Mouse (Mus musculus): ENCODE measurements around the gene Rexo2.
A peak's percentile ranks its signal among the peaks of the same experiment; 100 is the strongest.
"Not testable (repeated sequence)": the region's sequence is repeated elsewhere in the genome, so short reads cannot be mapped to it uniquely, and the experiment has no call there.

The Rexo2 gene

DNA sequence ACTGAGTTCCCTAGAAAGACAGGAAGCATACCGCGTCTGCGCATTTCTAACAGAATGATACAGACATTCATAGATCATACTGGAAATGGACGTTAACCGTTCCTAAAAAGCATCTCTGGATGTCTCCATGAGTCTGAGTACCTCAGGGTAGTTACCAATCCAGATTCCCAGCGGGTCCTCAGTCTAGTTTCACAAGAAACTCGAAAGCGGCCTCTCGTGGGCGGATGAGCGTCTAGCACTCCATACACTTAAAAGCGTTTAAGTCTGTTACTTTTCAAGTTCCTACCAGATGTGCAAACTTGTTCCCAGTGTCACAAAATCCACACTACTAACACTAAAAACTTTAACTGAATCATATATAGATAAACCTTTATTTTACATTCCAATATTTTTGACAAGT lies 7.3 kb downstream of the Rexo2 start:
- no peak for DNase-seq (ENCODE audit: inconsistent age in 2 of 2, low spot score in 1 of 2)

DNA sequence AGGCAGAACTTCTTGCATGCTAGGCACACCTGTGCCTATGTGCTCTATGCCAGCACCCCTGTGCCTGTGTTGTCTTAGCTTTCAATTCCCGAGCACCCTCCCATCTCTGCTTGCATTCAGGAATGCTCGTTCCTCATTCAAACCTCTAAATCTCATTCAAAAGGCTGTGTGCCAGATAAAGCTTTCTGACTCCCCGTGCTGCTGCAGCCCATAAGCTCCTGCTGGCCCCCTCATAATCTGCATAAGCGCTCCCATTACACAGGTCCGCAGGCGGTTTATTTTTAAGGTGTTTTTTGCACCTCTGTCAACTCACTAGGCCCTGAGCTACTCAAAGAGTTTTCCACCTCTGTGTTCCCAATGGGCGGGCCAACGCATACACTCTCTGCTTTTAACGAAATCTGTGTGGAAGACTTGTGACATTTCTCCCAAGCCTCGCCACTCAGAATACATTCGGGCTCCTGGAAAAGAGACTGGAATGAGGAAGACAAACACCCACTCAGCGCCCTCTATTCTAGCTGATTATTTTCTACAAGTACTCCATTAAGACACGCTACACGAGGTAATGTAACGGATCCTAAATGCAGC lies 7.9 kb downstream of the Rexo2 start:
- DNase-seq (ENCODE audit: inconsistent age in 2 of 2, low spot score in 1 of 2): no peak

DNA sequence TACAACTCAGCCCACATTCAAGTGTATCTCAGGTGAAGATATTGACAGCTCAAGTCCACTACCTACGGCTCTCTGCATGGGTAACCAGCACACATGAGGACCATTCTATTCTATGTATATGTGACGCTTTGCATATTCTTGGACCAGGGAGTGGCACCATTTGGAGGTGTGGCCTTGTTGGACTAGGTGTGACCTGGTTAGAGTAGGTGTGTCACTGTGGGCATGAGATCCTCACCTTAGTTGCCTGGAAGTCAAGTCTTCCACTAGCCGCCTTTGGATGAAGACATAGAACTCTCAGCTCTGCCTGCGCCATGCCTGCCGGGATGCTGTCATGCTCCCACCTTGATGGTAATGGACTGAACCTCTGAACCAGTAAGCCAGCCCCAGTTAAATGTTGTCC lies 13.0 kb downstream of the Rexo2 start:
- DNase-seq (ENCODE audit: inconsistent age in 2 of 2, low spot score in 1 of 2): not testable (repeated sequence)

DNA sequence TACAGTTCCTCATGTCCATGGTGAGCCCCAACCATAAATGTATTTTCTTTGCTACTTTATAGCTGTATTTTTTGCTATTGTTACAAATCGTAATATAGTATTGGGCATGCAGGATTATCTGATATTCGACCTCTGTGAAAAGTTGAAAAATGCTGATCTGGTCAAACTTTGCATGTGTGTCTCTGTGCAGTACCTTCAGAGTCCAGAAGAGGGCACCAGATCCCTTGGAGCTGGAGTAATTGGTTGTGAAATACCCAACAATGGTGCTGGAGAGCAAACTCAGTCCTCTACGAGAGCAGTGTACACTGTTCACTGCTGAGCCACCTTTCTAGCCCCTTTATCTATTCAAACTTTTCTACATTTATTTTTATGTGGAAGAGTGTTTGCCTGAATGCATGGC lies 13.6 kb downstream of the Rexo2 start:
- DNase-seq (ENCODE audit: inconsistent age in 2 of 2, low spot score in 1 of 2): peak; percentile 53 to 92

DNA sequence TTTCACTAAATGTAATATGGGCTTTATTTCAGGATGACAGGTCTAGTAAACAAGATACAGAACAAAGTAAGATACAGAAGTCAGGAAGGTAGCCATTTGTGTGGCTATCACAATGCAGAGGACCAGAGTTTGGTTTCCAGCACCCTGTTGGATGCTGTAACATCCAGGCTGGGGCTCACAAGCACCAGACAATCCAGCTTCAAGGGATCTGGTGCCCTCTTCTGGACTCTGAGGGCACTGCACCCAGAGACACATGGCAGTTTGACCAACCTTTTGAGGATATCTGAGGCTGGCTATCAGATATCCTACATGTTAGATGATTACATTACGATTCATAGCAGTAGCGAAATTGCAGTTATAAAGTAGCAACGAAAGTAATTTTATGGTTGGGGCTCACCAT lies 14.8 kb downstream of the Rexo2 start:
- DNase-seq (ENCODE audit: inconsistent age in 2 of 2, low spot score in 1 of 2): no peak

DNA sequence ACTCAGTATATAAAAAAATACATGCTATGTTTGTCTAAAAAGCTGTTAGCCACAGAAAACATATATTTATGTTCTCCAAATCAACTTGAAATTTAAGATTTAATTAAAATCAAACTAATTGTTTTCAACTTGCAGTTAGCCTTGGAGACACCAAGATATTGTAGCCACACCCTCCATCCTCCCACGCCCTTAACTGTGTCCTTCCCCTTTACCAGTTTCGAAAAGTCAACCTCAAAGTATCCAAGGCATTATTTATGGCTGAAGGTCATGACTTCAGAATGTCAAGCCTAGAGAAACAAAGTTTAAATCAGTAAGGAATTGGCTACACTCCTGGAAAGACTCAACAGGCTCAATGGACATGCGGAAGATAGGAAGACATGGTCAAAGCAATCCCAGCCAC lies 18.9 kb downstream of the Rexo2 start:
- DNase-seq (ENCODE audit: inconsistent age in 2 of 2, low spot score in 1 of 2): peak; percentile 33 to 75

DNA sequence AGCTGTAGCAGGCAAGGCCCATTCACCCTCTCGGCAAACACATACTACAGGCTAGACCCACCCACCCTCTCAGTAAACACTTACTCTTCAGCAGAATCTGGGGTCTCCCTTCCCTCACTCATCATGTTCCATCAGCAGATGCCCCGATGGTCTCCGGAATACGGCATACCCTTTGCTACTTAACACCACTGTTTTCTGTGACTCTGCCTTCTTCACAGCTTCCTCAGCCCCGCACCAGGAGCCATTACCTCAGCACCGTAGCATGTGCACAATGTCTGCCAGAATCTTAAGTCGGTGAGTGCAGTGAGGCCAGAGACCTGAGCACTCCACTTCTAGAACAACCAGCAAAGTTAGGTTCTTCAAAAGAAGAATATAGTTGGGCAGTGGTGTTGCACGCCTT lies 19.7 kb downstream of the Rexo2 start:
- no peak for DNase-seq (ENCODE audit: inconsistent age in 2 of 2, low spot score in 1 of 2)

DNA sequence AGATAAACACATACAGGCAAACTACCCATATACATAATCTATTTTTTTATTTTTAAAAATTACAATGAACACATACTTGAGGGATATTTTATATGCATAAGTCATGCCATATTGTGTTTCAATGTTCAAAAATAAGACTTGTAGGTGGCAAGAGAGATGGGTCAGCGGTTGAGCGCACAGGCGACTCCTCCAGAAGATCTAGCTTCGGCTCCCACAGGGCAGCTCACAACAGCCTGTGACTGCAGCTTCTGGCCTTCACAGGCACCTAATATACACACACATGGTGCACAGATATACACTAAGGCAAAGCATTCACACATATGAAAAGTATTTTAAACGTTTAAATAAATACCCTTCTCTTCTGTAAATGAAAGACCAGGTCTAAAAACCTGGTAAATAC lies 21.0 kb downstream of the Rexo2 start:
- DNase-seq (ENCODE audit: inconsistent age in 2 of 2, low spot score in 1 of 2): no peak

DNA sequence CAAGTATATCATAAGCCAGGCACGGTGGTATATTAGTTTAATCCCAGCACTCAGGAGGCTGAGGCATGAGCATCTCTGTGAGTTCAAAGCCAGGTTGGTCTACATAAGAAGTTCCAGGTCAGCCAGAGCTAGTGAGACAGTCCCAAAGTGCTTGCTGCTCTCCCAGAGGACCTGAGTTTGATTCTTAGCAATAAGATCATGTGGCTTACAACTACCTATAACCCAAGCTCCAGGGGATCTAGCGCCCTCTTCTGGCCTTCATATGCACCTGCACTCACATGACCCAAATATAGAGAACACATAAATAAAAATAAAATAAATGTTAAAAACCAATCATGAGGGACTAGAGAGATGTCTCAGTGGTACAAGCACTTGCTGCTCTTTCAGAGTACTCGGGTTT lies 21.5 kb downstream of the Rexo2 start:
- peak in 1 of 2 experiments; percentile 2 for DNase-seq (ENCODE audit: inconsistent age in 2 of 2, low spot score in 1 of 2)

DNA sequence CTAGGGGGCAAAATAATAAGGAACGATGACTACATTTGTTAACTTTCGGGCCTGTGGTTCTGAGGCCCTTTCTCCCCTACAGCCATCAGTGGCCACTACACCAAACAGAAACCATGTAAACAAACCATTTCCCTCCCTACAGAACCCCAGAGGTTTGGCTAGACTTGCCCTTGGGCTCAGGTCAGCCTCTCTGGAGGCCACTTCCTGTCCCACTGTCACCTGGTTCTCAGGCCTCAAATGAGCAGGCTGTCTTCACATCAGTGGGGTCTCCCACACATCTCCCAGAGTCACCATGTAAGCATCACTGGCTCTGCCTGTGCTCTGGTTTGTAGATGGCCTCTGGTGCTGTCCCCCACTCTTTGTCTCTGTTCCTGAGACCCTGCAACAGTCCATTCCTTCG lies 24.5 kb downstream of the Rexo2 start:
- DNase-seq (ENCODE audit: inconsistent age in 2 of 2, low spot score in 1 of 2): peak in 1 of 2 experiments; percentile 1

DNA sequence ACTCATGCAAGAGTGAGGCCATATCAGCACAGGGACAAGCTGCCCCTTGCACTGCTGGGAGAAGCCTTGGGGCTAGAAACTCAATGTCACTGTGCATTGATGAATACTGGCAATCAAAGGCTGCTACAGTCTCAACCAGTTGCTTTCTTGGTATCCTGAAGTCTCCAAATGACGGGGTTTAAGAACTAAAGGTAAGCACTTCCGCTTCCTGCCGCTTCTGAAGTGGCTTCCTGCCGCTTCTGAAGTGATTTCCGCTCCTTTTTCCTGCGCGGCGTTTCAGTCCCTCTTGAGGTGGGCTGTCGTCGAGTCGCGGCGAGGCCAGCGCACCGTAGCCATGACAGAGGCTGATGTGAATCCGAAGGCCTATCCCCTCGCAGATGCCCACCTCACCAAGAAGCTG lies 30.4 kb downstream of the Rexo2 start:
- DNase-seq (ENCODE audit: inconsistent age in 2 of 2, low spot score in 1 of 2): no peak

DNA sequence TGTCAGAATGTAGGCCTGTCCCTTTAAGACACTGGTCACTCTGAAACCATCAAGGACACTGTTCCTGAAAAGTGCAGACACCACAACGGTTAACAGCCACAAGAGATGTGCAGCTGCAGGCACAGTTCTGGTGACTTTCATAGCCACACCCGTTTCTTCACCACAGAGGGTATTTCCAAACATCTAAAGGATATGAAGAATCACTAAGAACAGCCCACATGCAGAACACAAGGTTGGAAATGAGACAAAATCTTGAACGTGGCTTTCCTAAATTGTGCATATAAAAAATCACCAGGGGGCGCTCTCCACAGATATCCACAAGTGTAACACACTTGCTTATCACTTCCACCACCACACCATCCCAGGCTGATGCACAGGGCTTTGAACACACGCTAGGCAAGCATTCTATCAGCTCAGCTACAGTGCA lies 32.6 kb downstream of the Rexo2 start:
- peak in 1 of 2 experiments; percentile 81 for DNase-seq (ENCODE audit: inconsistent age in 2 of 2, low spot score in 1 of 2)

DNA sequence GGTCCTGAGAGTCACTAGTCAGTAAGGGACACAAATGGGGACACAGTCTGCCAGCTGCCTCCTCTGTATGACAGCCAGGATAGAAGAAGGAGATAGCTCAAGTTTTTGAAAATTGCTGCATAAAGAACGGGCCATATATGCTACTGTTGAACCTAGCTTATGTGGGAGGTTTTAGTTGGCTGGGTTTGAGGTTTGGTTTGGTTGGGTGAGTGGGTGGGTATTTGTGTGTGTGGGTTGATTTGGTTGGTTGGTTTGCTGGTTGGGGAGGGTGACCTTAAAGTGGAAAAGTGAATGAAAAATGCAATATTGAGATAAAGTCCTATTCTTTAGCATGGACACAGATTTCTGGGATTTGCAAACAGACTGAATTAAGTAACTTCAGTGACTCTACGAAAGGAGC lies 35.6 kb downstream of the Rexo2 start:
- no peak for DNase-seq (ENCODE audit: inconsistent age in 2 of 2, low spot score in 1 of 2)

DNA sequence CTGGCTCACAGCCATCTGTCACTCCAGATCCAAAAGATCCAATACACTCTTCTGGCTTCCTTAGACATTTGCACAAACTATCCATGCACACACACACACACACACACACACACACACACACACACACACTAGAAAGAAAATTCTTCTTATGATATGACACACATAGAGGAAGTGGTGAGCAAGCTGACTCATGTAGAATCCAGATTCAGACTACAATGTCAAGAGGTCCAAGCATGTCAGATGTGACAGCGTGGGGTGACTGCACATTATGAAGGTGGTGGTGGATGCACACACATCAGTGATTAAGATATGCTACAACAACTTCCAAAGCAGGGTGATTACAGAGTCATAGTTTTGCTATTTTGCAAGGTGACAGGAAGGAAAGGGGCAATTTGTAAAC lies 36.5 kb downstream of the Rexo2 start:
- no peak for DNase-seq (ENCODE audit: inconsistent age in 2 of 2, low spot score in 1 of 2)

DNA sequence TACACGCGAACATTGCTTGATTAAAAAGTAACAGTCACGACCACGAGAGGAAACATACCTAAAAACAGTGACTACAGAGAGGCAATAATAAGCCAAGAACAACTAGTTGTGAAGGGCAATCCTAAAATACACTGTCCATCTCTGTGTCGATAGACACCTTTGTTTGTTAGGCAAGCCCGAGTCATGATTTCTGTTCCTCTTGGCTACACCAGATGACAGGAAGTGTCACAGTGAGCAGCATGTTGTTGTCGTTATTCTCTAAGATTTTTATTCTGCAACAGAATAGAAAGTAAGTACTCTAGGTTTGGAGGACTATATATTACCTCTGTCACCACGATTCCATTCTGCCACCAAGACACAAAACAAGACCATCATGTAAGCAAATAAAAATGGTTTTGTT lies 48.0 kb downstream of the Rexo2 start:
- DNase-seq (ENCODE audit: inconsistent age in 2 of 2, low spot score in 1 of 2): no peak

DNA sequence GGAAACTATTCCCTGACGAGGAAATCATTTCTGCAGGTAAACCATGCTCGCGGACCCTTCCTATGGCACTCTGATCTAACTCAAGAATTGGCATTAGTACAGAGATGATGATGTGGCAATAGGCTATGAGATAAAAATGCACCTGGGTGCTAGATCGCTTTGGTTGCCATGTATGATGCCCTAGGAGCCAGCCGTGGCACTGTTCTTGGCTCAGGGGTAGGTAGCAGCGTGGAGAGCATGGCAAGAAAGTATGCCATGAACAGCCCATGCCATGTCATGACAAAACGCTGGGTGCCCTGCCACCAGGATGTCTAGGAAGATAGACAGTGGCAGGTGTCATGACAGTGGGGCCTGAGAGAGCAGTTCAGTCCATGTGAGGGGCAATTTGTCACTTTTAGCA lies 53.2 kb downstream of the Rexo2 start:
- DNase-seq (ENCODE audit: inconsistent age in 2 of 2, low spot score in 1 of 2): no peak

DNA sequence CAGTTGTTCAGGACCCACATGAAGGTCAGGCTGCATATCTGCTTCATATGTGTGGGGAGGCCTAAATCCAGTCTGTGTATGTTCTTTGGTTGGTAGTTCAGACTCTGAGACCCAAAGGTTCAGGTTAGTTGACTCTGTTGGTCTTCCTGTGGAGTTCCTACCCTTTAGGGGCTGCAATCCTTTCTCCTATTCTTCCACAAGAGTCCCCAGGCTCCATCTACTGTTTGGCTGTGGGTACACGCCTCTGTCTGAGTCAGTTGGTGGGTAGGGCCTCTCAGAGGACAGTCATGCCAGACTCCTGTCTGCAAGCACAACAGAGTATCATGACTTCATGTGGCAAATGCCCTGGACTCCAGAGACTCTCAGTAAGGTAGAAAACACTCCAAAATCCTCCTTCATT lies 57.2 kb downstream of the Rexo2 start:
- peak; percentile 23 to 81 for DNase-seq (ENCODE audit: inconsistent age in 2 of 2, low spot score in 1 of 2)

DNA sequence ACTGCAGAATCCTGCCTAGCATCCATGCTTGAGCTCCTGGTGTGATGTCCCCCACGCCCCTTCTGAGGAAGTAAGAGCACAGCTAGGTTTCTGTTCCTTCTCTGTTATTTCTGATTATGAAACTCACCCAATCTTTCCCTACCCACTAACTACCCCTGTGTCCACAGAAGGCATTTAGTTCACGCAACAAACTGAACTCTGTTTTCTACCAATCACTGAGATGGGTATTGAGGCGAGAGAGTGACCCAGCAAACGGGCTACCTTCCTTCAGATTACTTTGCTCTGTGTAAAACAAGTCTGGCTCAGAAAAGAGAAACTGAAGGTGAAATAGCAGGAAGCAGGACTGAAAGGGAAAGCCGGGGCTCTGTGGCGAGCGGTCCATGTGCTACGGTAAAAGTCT lies 58.0 kb downstream of the Rexo2 start:
- peak in 1 of 2 experiments; percentile 29 for DNase-seq (ENCODE audit: inconsistent age in 2 of 2, low spot score in 1 of 2)

DNA sequence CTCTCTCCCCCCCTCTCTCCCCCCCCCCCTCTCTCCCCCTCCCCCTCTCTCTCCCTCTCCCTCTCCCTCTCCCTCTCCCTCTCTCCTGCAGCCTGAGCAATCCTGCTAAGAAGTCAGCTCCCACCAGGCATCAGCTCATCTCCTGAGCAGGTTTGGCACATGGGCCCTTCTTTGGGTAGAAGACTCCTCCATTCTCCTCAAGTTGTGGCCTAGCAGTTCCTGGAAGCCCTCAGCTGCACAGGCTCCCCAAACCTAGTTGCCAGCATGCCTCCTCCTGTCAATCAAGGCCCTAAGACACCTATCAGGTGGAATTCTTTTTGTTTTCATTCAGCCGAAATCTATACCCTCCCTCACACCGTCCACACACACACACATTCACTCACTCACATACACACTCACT lies 58.9 kb downstream of the Rexo2 start:
- no peak for DNase-seq (ENCODE audit: inconsistent age in 2 of 2, low spot score in 1 of 2)

DNA sequence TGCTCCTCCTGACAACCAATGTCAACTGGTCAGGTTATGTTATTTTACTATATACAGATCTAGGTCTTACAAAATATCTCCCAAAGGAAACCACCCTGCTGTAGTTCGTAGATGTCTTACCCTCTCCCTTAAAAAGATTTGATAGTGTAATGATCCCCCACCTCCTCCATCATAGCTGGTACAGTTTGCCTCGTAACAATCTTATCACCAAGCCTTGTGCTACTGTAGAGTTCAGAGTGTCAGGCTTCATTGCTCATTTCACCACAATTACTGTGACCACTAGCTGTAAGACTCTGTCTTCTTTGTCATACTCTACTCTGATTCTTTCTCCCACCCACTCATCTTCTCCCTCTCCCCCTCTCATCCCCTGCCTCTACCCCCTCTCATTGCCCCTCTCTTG lies 59.4 kb downstream of the Rexo2 start:
- no peak for DNase-seq (ENCODE audit: inconsistent age in 2 of 2, low spot score in 1 of 2)

DNA sequence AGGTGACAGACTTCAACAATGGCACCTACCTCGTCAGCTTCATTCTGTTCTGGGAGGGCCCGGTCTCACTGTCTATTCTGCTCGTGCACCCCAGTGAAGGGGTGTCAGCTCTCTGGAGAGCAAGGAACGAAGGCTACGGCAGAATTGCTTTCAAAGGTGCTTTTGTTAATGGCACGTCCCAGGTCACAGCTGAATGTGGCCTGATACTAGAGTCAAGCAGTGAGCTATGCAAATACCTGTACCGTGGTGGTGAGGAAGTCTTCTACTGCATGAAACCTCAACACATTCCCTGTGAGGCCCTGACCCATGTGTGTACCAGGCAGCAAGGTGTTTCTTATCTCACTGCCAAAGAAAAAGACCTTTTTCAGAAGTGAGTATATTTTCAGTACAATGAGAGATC lies 60.0 kb downstream of the Rexo2 start:
- no peak for DNase-seq (ENCODE audit: inconsistent age in 2 of 2, low spot score in 1 of 2)

DNA sequence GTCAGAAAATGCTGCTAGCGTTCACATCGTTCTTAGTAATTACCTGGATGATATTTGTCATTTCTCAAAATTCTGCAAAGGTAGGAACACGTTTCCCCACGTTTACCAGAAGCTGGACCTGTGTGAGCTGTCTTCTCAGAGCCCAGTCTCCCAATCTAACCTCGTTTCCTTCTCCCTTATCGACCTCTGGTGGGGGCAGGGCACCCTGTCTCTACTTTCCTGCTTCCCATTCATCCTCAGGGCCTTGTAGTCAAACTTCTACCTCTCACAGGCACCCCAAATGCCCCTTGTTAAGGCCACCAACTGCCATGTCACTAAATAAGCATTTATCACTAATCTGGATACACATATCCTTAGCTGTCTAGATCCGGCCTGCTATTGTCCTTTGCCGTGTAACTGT lies 61.6 kb downstream of the Rexo2 start:
- no peak for DNase-seq (ENCODE audit: inconsistent age in 2 of 2, low spot score in 1 of 2)
